12 mouse cellular contexts compared by ENCODE assay signal in the genomic region with DNA sequence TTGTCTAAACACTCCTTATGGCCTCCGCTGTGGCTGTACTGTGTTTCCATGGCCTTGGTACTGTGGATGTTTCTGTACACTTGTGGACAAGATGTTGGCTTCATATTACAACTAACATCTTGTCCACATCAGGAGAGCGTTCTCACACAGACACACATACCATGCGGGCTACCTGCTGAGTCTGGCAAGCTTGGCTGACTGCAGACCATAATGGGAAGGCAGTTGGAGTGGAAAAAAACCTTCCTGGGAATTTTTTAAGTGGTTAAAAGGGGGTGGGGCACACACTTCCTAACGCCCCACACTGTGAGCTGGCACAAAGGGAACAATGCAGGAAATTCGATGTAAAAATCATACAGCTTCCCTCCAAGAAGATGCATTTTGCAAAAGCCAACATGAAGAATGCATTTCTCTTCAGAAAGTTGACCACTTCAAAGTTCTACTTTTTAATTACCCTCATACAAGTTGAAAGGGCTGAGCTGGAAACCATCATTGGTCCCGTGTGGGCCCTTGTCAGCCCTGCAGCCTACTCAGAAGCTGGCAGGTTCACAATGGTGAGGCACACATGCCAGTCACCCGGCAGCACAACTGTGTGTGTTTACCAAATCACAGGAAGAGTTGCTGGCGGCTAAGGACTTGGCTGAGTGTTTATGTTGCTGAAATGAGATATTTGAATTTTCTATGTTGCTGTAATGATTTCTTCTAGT.
DNase-seq lines count a peak whose midpoint lies in the region; ATAC-seq and TF ChIP-seq lines count a peak whose summit lies in the region.
"Had no signal": no experiment of that assay in that cellular context is flagged by ENCODE, and none has a peak within 500 bp of the region (broad histone marks: within the 10 kb centered on the region; RNA-seq: fewer than 3 reads in every experiment).

No protein-coding gene starts in this region.

- H3K4me1 ChIP-seq in embryonic facial prominence, embryonic 11.5 days (ENCODE audit: control insufficient read depth, insufficient read depth, low read length) = no peaks in the 10 kb centered on the region
- peaks cover 3% of the 10 kb centered on the region for H3K4me1 ChIP-seq in hindbrain, embryonic 11.5 days (replicated peaks; ENCODE audit: control insufficient read depth, insufficient read depth, low read length)
- peaks cover 53% of the 10 kb centered on the region for H3K4me1 ChIP-seq in midbrain, embryonic 13.5 days (replicated peaks)

- no peak overlapping the region for H3K4me3 ChIP-seq in gastrocnemius, adult 2 months
- no peak overlapping the region for H3K4me3 ChIP-seq in embryonic facial prominence, embryonic 11.5 days (ENCODE audit: low read depth, low read length)
- no peak overlapping the region for H3K4me3 ChIP-seq in hindbrain, embryonic 11.5 days (ENCODE audit: low read depth, low read length)
- no peak overlapping the region for H3K4me3 ChIP-seq in midbrain, embryonic 13.5 days (replicated peaks)
- H3K4me3 ChIP-seq: heart, embryonic 15.5 days had no signal

- no peaks in the 10 kb centered on the region for H3K36me3 ChIP-seq in embryonic facial prominence, embryonic 11.5 days (replicated peaks; ENCODE audit: control insufficient read depth, insufficient read depth, low read depth, low read length)
- no peaks in the 10 kb centered on the region for H3K36me3 ChIP-seq in hindbrain, embryonic 11.5 days (ENCODE audit: control insufficient read depth, insufficient read depth, low read length)
- no peaks in the 10 kb centered on the region for H3K36me3 ChIP-seq in midbrain, embryonic 13.5 days
- H3K36me3 ChIP-seq: heart, embryonic 15.5 days had no signal

- H3K27ac ChIP-seq in gastrocnemius, adult 2 months = peak overlapping the region; percentile 56
- H3K27ac ChIP-seq in embryonic facial prominence, embryonic 11.5 days (replicated peaks; ENCODE audit: low read depth, low read length) = no peak overlapping the region
- 0 out of 2 replicates have a peak overlapping the region, but pooled peaks have one; percentile 45 for H3K27ac ChIP-seq in hindbrain, embryonic 11.5 days (ENCODE audit: low read depth, low read length)
- H3K27ac ChIP-seq in midbrain, embryonic 13.5 days = peak overlapping the region; percentile 9
- H3K27ac ChIP-seq: heart, embryonic 15.5 days; macrophage had no signal

- 41% methylated on average over 8 of the region's 8 CpGs for WGBS in embryonic facial prominence, embryonic 11.5 days
- 39% methylated on average over 8 of the region's 8 CpGs for WGBS in hindbrain, embryonic 11.5 days
- WGBS in midbrain, embryonic 13.5 days = 34% methylated on average over 8 of the region's 8 CpGs

- ATAC-seq in embryonic facial prominence, embryonic 11.5 days (replicated peaks; ENCODE audit: insufficient number of reproducible peaks, low FRiP score, low TSS enrichment, low read depth) = 0 out of 2 replicates have a peak, but pooled peaks have one; percentile 39
- ATAC-seq in hindbrain, embryonic 11.5 days (ENCODE audit: low FRiP score) = no peak
- no peak for ATAC-seq in midbrain, embryonic 13.5 days

- intact Hi-C loops in gastrocnemius, adult 2 months (cut with DNase I) = no loop called here

- no peak for DNase-seq in gastrocnemius, adult 2 months
- no peak for DNase-seq in gastrocnemius, adult 18-20 months (ENCODE audit: low spot score)
- peak; percentile 51 for DNase-seq in embryonic facial prominence, embryonic 11.5 days (ENCODE audit: low spot score)
- DNase-seq in hindbrain, embryonic 11.5 days (ENCODE audit: low spot score) = no peak
- DNase-seq in spleen, postnatal 14 days (ENCODE audit: low spot score in 2 of 2) = no peak
- DNase-seq in adrenal gland, adult 8-10 months = no peak
- no peak for DNase-seq in urinary bladder, adult 18-20 months (ENCODE audit: low spot score in 2 of 2)
- DNase-seq: adrenal gland, postnatal 25 days; cerebellum, adult 9-11 months had no signal

- H3K9ac ChIP-seq in embryonic facial prominence, embryonic 11.5 days (replicated peaks; ENCODE audit: low read length) = no peak overlapping the region
- no peak overlapping the region for H3K9ac ChIP-seq in hindbrain, embryonic 11.5 days (ENCODE audit: low read depth, low read length)
- H3K9ac ChIP-seq in midbrain, embryonic 13.5 days (replicated peaks) = no peak overlapping the region
- H3K9ac ChIP-seq: heart, embryonic 15.5 days had no signal

- TF ChIP-seq CTCF in gastrocnemius, adult 2 months (IDR thresholded peaks at IDR 0.05) = no peak

- H3K4me2 ChIP-seq in embryonic facial prominence, embryonic 11.5 days (ENCODE audit: low read depth, low read length) = no peak overlapping the region
- H3K4me2 ChIP-seq in hindbrain, embryonic 11.5 days (replicated peaks; ENCODE audit: low read depth, low read length) = no peak overlapping the region
- no peak overlapping the region for H3K4me2 ChIP-seq in midbrain, embryonic 13.5 days (replicated peaks)
- H3K4me2 ChIP-seq: heart, embryonic 15.5 days had no signal

- H3K27me3 ChIP-seq in embryonic facial prominence, embryonic 11.5 days (ENCODE audit: control insufficient read depth, insufficient read depth, low read length) = no peaks in the 10 kb centered on the region
- no peaks in the 10 kb centered on the region for H3K27me3 ChIP-seq in hindbrain, embryonic 11.5 days (ENCODE audit: control insufficient read depth, insufficient read depth, low read length)
- no peaks in the 10 kb centered on the region for H3K27me3 ChIP-seq in midbrain, embryonic 13.5 days
- H3K27me3 ChIP-seq: heart, embryonic 15.5 days had no signal

- H3K9me3 ChIP-seq in embryonic facial prominence, embryonic 11.5 days (replicated peaks; ENCODE audit: control insufficient read depth, low read length) = no peaks in the 10 kb centered on the region
- no peaks in the 10 kb centered on the region for H3K9me3 ChIP-seq in hindbrain, embryonic 11.5 days (ENCODE audit: control insufficient read depth, low read length)
- no peaks in the 10 kb centered on the region for H3K9me3 ChIP-seq in midbrain, embryonic 13.5 days
- H3K9me3 ChIP-seq: heart, embryonic 15.5 days had no signal
